Mouse (Mus musculus) brain, embryonic 14.5 days (tissue): ENCODE data around the gene Arid1a. TPM values are rescaled to one million over a fixed set of nuclear protein-coding genes. Genes with fewer than 3 reads are reported as not detected.
A peak's percentile ranks its signal among the peaks of the same experiment; 100 is the strongest.

Source experiments
- DNase-seq: peaks from one replicate; pipeline ENCODE4 v3.0.0-alpha.2; 2011; ENCODE audit warnings: low read depth
- CTCF ChIP-seq: fragments of 200-500 bp; IDR thresholded peaks from 2 replicates; pipeline ENCODE4 v1.5.1; 2012; ENCODE audit warnings: inconsistent platforms, mild to moderate bottlenecking, moderate library complexity, borderline replicate concordance; ENCODE audit not compliant: insufficient read depth, insufficient read length; ENCODE audit errors: extremely low read depth
- POLR2A ChIP-seq: fragments of 200-500 bp; IDR thresholded peaks from 2 replicates; pipeline ENCODE4 v1.6.1; 2012; ENCODE audit warnings: mild to moderate bottlenecking, inconsistent platforms, borderline replicate concordance; ENCODE audit not compliant: poor library complexity, insufficient read depth, insufficient read length, severe bottlenecking; ENCODE audit errors: extremely low read depth
- polyA plus RNA-seq: library from polyadenylated mRNA; depleted of rRNA; stranded (reverse); fragments of >200 nt; gene quantifications from 2 replicates; pipeline ENCODE4 v1.2.3, GENCODE M21; 2012

Arid1a gene
- polyA plus RNA-seq, 1 experiment = 121 TPM

DNA sequence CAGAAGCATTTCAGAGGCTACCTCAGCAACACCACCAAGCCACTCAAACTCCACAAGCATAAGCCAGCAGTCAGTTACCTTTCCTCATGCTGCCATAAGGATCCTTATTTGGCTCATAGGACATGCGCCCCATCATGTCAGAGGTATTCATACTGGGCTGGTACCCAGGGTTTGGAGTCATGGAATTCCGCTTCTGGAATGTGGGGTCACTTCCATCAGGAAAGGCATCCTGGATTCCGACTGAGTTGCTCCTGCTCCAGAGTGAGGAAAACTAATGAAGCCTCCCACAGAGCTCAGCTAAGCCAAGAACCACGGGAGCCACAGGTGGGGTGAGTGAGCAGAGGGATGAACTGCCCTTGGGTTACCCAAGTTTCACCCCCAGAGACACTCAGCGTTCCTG lies 69.4 kb downstream of the Arid1a start:
- DNase-seq = no peak
- TF ChIP-seq CTCF (no peak), POLR2A (no peak)

DNA sequence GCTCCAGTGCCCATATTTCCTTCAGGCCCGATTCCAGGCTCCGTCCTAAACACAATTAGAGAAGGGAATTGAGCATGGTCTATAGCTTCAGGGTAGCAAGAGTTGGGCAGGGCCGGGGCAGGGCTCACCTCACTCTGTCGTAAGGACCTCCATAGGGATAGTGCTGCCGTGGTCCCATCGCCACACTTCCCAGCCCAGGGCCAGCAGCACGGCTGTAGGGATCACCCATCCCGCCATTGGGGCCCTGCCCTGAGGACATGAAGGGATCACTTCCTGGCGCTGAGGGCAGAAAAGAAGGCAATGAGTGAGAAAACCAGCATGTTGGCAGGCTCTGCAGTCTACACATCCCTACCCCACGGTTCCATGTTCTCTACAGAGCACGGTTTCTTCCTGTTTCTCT lies 70.1 kb downstream of the Arid1a start:
- no peak for DNase-seq
- no peak for TF ChIP-seq CTCF
- no peak for TF ChIP-seq POLR2A

DNA sequence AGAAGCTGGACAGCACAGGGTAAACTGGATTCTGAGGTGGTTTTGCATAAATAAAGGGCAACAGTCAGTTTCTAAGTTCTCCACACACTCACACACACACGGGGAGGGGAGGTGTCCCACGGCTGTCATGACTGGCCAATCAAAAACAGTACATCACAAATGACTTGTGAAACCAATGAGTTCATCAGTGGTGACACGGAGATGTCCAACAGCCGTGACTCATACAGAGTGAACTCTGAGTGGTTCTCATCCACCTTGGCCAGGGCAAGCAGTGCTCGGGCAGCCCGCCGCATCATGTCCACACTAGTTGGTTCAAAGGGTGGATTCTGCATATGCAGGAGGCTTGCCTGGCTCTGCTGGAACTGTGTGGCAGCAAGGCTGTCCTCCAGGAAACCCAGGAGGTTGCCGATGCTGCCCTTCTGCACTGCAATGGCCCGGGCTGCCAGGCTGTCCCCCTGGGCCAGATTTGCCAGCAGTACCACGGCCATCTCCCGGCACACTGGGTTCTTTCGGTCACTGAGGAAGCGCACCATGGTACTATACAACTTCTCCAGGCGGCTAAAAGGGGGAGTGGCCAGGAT lies 76.3 kb downstream of the Arid1a start:
- TF ChIP-seq POLR2A (no peak), CTCF (no peak)
- DNase-seq = no peak

DNA sequence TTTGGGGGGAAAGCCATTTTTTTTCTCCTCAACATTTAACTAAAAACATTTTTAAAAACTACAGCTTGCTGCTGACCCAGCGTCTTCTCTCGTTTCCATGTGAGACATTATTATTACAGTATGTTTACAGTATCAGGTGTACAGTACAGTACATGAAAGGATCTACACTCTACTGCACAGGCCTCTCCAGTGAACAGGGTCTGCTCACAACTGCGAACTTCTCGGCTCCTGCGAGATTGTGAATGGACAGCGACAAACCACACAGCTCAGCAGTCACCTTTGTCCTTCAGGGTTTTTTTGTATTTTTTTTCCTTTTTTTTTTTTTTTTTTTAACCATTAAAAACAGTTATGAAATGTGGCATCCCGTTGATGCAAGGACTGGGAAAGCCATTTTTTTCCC lies 76.9 kb downstream of the Arid1a start:
- TF ChIP-seq POLR2A = no peak
- no peak for DNase-seq

DNA sequence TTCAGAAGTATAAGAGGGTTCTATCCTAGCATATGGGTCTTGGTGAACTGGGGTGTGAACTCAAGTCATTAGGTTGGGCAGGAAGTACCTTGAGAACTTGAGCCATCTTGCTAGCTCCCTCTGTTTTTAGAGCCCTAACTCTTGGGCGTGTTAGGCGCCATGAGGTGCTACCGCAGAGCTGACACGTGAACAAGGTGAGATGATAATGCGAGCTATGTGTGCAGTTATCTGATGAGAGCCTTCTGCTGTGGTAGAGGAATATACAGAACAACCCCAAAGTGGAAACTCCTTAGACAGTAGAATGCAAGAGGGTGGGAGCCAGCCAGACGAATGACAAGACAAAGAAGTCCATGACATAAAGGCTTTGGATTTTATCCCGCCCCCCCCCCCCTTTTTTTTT lies 79.3 kb downstream of the Arid1a start:
- no peak for TF ChIP-seq CTCF
- no peak for TF ChIP-seq POLR2A
- no peak for DNase-seq

DNA sequence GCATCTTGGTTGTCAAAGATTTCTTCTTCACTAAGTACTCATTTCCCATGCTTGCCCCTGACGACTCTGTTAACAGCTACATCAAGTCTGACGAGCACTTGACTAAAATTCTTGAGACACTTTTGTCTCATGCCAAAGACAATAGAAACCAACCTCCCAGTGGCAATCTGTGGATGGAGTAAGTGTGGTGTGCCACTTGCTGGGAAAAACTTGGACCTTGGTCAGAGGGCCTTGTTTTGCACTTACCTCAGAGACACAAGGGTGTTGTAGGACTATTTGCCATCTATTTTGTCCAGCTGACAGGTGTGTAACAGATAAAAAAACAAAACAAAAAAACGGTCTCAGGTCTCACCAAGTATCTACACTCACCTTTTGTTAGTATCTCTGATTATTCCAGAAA lies 80.4 kb downstream of the Arid1a start:
- DNase-seq = peak; percentile 31
- TF ChIP-seq POLR2A (no peak), CTCF (no peak)

DNA sequence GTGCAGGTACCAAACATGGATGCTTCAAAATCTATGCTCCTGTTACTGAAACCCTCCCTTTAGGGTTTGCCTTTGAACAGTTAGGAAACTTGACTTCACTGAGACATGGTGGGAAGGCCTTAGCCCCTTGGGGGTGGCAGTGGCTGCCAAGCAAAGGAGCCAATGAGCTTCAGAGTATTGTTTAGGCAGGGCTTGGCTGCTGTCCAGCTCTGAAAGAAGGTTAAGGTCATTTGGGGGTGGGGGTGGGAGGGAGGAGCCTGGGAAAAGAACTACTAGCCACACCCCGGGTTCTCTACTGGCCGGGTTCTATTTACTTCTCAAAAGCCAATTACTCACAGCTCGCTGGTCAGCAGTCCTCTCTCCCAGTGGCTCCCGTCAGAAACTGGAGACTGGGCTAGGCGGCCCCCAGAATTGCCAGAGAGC lies 81.0 kb downstream of the Arid1a start:
- peak; percentile 94 for DNase-seq
- TF ChIP-seq CTCF (no peak), POLR2A (no peak)

DNA sequence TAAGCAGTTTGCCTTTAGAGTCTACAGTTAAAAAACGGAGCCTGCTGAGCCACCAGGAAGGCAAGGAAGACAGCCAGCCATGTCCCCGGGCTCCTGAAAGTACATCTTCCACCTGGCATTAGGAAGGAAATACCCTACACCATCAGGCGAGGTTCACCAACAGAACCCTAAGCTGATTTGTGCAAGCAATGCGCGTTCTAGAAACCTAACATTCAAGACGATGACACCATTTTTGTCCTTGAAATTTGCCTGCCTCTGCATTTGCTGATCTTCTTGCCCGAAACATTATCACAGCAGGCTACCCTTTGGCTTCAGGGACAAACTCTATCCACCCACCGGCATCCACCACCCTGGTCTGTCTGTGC lies 82.3 kb downstream of the Arid1a start:
- TF ChIP-seq POLR2A (no peak), CTCF (no peak)
- no peak for DNase-seq

DNA sequence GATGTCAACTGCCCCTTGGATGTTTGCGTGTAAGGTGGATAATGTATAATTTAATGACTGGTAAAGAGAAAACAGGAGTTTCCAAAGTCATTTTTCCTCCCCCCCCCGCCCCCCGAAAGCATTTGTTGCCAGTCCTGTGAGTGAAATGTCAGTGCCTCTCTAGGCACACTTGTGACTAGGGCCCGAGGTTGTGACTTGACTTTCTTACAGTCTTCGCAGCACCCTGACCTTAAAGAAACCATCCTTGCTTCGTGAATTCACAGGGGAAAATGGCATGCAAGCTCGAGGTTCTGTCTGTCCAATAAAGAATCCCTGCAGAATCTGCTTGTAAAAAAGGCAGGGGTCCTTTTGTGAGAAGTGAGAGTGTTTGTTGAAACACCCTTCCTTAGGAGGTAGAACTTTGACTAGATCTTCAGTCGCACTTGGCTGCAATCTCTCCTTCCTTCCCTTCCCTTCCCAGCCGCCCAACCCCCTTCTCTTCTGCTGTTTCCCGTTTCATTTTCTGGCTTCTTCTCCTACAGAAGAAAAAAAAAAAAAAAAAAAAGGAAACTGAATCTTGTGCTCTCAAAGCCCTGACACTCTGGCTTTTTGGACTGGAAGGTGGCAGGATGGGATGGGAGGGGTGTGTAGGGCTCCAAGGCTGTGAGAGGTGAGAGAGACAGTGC lies 82.8 kb downstream of the Arid1a start:
- TF ChIP-seq CTCF (no peak), POLR2A (no peak)
- peak; percentile 40 for DNase-seq

DNA sequence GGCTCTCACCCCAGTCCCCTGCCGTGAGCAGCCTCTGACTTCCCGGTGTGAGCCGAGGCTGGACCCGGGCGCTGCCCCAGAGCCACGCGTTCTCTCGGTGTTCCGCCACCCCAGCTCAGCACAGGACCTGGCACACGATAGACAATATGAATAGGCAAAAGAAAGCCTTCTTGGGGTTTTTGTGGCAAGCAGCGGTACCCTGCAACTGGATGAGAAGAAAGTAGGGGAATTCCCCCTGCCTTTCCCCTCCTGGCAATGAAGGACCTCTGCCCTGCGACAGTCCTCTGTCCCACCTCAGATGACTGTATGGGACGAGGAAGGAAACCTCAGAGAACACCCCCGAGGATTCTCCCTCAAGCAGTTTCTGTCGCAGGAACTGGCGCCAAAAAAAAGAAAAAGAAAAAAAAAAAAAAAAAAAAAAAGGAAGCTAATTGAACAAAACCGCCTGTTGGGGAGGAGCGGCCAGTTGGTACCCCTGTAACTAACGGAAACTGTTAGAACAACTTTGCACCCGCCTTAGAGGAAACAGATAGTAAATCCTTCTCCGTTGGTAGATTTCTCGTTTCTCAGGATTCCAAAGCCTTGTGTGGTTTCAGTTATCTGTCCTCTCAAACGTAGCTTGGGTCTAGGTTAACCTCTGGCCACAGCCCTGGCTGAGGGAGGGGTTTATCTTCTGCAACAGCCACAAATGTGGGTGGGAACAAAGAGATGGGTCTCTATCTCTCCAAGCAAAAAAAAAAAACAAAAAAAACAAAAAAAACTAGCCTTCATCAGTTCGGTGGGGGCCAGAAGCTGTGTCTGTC lies 83.5 kb downstream of the Arid1a start:
- peak; percentile 44 for DNase-seq
- TF ChIP-seq POLR2A (no peak), CTCF (no peak)

DNA sequence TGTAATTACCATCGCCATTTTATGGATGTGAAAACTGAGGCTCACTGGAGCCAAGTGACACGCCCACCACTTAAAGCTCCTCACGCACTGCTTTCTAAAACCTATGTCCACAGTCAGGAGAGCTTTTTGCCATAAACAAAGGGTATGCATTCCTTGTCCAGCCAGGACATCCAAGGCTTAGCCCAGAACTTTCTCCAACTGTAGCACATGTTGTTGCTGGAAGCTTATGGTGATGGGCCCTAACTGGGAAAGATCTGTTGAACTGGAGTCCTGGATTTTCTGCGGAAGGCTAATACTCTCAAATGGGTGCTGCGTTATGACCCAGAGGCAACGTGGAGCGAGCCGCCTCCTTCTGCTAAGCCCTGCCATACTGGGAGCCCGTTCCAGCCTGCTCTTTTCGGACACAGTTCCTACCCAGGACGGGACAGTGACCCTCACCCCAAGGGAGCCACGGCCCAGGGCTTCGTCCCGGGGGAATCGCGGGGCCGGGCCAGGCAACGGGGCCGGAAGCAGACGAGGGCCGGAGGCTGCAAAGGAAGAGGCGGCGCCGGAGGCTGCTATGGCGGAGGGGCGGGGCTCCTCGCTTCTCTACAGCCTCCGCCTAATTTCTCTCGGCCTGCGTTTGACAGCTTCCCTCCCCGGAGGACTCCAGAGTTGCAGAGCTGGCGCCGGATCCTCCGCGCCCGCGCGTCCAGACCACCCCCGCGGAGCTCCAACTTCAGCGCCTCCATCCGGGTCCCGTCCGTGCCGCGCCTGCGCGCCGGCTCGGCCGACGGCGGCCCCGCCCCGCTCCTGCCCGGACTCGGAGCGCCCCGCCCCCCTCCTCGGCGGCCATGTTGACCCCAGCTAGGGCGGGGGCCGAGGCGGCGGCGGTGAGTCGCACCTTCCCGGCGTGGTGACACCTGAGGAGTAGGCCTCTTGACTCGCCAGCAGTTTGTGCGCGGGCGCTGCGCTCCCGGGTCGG lies 84.4 kb downstream of the Arid1a start, which contains the start of gene Pigv:
TSS of gene Pigv (minus strand) at position 767 of the 964 bp plus-strand sequence.
- no peak for TF ChIP-seq CTCF
- TF ChIP-seq POLR2A = no peak; the same call in 1 of the 2 replicates
- DNase-seq = peak; percentile 94
